Mouse (Mus musculus): ENCODE measurements around the gene Sh3pxd2a. TPM values are rescaled to one million over a fixed set of nuclear protein-coding genes. Genes with fewer than 3 reads are reported as not detected.
A peak's percentile ranks its signal among the peaks of the same experiment; 100 is the strongest.

Sh3pxd2a gene
- total RNA-seq, 2 experiments from 2014 or later, result 124 to 134 TPM

DNA sequence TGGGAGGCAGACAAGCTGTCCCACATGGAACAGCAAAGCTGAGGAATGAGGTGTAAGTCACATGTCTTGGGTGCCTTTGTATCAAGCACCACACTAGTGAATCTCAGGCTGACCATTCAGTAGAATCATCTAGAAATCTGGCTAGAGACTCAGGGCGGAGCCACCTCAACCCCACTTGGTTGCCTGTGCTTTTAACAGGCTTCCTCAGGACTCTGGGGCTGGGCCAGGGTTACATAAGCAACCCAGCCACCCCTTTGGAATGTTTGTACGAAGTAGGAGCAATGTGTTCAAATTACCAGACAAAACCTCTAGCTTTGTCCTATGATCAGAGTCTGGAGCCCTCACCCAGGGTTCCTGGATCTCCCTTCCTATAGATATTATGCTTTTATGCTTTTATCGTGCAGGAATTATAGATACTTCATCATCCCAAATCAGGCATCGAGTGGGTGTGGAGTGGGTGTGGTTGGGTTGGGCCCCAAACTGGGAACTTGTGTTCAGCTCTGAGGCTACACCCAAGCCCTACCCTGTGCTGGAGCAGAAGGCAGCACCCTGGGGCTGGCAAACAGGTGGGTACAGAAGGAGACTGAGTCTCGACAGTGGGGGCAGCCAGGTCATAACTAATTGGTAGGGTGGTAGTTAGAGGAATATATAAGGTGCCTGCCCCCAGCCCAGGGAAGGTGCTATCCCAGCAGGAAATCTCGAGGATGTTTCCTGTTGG is 118.2 kb downstream of the Sh3pxd2a start:
- no peak for DNase-seq (ENCODE audit: low spot score in 2 of 2)

DNA sequence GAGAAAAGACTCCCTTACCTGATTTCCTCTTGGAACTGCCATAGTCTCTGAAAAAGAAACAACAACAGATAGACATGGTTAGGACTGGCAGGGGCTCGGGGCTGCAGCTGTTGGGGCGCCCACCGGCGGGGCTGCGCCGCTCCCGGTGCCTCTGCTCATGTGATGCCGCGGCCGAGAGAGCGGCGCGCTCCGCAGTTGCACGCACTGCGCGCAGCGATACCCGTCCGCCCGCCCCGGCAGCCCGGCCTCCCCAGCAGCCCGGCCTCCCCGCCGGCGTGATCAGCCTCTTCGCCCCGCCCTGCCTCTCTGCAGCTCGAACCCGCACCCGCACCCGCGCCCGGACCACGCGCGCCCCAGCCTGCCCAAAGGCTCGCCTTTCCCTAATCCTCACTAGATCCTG is 120.8 kb downstream of the Sh3pxd2a start:
- DNase-seq (ENCODE audit: low spot score in 2 of 2), result no peak

DNA sequence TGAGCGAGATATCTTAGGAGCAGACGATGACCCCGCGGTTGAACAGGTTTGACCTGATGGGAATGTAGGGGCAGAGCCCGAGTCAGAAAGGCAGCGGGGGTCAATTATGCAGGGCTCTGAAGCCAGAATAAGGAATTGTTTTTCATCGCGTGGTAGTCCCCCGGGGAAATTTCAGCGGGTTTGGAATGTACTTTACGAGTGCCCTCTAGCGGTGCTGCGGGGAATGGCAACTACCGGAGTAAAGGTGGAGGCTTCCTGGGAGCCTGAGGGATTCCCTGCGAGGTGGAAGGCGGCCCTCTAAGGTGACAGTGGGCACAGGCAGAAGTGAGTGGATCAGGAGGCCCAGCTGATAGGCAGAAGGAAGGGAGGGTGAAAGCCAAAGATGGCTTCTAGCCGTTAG is 125.0 kb downstream of the Sh3pxd2a start:
- peak; percentile 72 to 85 for DNase-seq (ENCODE audit: low spot score in 2 of 2)

DNA sequence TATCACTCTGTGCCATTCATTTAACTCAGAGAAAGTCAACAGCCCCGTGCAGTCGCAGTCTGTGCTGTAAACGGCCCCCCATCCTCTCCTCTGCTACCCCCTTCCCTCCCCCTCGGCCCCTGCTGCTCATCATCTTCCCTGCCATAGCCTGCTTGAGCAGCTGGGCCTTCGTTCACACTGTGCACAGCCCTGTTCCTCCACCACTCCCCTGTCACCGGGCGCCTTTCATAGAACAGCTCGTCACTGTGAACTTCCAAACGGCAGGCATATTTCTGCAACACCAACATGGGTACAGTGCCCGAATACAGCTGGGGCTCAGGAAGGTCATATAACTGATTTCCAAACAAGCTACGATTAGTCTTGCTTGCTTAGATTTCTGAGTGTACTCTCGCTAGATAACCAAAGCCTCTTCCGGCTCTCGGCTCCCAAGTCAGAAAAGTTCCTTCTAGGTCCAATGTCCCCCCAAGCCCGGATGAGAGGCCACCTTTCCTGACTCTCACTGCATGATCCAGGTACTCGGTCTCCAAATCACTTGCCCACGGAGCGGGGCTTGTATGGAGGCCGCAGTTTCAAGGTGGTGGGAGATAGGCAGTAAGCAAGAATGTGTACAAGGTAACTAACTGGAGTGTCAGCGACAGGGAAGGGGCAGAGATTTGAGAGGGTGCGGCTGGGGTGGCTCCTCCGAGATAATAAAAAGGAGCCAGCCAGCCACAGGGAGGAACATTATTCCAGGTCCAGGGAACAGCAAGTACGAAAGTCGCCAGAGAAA is 125.6 kb downstream of the Sh3pxd2a start:
- DNase-seq (ENCODE audit: low spot score in 2 of 2), result no peak

DNA sequence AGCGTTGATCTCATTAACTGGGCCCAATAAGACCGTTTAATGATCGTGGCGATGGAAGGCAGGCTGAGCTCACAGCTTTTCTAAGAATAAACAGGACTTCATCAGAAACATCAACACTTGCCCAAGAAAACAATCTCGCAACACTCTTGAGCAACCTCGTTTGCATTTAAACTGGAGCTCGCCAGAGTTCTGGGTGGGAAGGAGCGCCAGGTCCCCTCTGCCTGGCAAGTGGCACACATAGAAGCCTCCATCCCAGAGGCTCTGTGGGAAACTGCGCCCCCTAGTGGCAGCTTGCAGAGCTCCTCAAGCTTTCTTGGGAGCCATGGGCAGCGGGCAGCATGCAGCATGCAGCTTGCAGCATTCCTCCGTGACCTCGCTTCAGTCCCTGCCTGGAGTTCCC is 126.5 kb downstream of the Sh3pxd2a start:
- peak; percentile 92 to 93 for DNase-seq (ENCODE audit: low spot score in 2 of 2)

DNA sequence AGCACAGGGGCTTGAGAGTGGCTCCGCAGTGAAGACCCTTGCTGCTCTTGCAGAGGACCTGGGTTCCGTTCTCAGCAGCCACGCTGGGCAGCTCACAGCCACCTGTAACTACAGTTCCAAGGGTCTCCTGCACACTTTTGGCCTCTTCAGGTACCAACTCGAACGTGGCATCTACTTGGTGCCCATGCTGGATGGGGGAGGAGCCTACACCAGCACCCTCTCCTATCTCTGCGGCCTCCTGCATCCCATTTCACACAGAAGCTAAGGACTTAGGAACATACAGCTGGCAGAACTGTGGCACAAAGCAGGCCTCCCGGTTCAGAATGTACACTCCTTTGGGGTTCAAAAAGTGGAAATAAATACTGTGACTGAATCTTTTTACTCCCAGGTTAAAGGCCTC is 127.0 kb downstream of the Sh3pxd2a start:
- no peak for DNase-seq (ENCODE audit: low spot score in 2 of 2)

DNA sequence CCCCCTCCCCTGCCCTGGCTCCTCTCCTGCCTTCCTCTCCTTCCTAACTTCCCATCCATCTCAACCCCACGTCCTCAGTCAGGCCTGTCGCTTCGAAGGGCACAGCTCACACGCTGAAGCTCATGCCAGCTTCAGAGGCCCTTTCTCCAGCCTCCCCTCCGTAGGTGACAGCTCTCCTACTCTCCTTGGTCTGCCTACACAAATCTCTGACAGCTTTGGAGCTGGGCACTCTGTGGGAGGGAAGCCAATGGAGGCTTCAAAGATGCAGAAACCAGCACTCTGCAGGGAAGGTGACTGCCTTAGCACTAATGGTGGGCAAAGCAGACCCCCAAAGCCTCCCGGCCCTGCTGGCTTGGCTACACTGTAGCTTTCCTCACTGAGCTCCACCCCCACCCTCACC is 128.9 kb downstream of the Sh3pxd2a start:
- no peak for DNase-seq (ENCODE audit: low spot score in 2 of 2)

DNA sequence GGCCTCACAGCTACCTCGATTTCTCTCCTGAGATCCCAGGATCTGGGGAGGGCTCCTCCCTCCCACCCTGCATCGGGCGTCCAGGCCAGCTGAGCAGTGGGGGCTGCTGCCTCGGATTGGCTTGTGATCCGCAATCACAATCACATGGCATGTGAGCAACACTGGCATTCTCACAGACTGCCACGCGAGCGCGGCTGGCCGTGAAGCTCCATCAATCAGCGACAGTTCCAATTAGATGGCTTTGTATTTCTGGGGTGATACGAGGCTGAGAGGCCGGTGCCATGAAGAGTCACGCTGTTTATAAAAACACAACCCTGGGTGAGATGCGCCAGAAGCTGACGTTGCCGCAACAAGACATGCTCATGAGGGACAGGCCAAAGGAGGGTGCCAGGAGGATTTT is 129.5 kb downstream of the Sh3pxd2a start:
- no peak for DNase-seq (ENCODE audit: low spot score in 2 of 2)

DNA sequence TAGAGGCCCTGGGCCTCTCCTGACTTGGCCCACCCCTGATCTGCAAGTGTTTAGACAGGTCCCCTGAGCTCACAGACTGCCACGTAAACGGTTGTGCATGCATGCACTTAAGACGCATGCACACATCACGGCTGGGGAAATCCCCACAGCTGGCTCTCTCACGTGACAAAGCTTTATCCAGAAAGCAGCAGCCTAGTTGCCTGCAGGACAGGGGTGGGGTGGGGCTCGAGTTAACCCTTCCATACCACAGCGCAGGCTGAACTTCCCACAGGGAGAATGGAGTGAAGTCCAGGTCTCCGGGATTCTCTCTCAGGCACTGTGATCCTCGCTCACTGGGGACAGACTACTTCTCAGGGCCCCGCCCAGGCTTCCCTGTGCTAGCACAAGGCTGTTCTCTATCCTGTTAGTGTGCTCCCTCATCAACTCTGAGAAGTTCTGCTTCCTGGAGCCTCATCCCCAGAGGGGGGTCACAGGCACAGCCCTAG is 133.4 kb downstream of the Sh3pxd2a start:
- peak in 1 of 2 experiments; percentile 67 for DNase-seq (ENCODE audit: low spot score in 2 of 2)

DNA sequence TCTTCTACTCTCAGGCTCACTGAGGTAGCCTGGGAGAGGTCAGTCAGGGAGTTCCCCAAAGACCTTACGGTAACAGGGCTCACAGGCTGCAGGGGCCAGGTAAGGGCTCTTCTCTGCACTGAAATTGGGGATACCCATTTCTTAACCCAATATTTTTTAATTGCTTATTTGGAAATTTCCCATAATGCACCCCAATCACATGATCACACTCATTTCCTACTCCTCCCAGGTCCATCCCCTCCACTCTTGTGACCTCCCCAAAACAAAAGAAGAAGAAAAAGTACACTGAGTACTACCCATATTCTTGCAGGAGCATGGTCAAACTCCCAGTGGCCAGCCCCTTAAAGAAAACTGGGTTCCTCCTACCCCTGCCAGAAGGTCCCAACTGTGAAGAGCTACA is 135.1 kb downstream of the Sh3pxd2a start:
- DNase-seq (ENCODE audit: low spot score in 2 of 2), result no peak

DNA sequence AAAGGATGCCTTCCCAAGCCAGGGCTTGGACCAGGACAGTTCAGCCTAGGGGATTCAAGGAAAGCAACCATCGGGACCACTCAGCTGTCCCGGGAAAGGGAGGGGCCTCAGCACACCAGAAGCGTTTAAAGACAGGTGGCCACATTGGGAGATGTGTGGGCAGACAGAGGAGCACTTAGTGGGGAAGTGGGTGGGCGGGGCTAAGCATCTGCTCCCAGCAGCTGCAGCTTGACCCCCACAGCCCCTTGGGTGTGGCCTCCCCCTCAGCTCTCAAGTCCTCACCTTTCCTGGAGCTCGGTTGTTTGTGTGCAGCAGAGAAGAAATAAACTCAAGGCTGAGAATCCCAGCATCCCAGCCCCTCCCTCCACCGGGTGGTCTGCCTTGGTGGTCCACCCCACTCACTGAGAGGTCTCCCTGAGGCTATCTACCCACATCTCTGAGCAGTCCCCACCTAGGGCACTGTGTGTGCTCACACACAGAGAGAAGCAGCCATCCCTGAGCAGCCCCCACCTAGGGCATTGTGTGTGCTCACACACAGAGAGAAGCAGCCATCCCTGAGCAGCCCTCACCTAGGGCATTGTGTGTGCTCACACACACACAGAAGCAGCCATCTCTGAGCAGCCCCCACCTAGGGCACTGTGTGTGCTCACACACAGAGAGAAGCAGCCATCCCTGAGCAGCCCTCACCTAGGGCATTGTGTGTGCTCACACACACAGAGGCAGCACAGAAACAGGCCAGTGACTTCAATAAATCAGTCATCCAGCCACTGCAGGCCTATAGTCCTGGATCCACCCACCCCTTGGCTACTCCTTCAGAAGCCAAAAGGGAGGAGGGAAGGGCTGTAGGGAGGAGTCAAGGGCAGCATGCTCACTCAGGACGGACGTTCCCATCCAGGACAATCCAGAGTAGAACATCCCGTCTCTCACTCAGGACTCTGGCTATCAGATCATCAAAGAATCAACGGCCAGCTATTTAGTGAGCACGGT is 136.0 kb downstream of the Sh3pxd2a start:
- DNase-seq (ENCODE audit: low spot score in 2 of 2), result no peak

DNA sequence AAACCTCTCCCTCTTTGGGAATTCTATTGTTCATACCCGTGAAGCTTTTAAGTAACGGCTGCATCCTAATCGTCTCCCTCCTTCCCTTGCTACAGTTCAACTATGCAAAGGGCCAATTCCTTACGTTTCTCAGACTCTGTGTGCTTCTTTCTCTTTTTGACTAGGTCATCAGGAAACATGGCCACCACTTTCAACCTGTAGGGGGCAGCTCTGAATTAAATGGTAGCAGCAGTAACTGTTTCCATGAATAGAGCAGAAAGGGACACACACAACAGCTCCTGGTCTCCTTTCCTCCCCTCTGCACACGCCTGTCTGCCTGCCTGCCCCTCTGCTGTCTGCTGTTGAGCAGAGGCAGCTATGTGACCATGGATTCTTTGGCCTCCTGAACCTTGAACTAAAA is 138.3 kb downstream of the Sh3pxd2a start:
- no peak for DNase-seq (ENCODE audit: low spot score in 2 of 2)

DNA sequence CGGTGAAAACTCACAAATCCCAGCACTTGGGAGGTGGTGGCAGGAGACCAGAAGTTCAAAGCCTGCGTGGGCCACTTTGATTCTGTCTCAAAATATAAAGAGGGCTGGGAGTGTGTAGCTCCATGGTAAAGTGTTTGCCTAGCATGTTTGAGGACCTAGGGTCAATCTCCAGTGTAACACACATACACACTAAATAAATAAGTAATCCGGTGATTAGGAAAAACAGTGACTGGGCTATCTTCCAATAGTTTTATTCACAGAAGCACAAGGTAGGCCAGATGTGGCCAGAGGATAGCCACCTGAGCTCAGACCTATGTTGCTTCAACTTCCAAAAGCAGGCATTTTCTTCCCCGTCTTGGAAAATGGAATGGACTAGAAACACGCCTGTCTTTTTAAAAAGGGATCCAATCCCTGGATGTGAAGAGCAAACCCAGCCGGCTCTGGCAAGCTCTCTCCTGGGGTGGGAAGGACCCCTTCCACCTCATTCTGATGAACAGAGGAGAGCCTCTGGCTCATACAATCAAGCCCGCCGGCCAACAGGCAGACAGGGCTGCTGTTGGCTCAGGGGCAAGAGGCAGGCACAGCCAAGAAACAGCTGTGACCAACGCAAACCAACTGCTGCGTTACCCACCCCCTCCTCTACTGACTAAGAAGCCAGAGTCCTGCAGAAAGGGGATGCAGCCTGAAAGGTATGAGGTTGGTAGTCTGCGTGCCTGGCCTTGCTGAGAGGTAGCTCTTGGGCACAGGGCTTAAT is 140.9 kb downstream of the Sh3pxd2a start:
- no peak for DNase-seq (ENCODE audit: low spot score in 2 of 2)

DNA sequence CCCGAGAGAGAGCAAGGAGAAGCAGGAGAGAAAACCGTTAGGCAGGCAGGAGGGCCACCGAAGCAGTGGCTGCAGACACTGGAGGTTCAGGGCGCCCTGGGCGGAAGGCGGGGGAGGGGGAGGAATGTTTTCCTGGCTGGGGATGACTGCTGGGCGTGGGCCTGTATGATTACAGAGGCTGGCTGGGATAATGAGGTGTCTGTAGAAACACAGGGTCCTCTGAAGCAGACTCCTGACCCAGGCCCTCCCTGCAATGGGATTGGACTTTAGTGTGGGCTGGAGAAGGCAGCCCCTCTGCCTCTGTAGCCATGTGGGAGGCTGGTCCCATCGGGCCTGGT is 143.9 kb downstream of the Sh3pxd2a start:
- DNase-seq (ENCODE audit: low spot score in 2 of 2), result peak; percentile 64 to 79

DNA sequence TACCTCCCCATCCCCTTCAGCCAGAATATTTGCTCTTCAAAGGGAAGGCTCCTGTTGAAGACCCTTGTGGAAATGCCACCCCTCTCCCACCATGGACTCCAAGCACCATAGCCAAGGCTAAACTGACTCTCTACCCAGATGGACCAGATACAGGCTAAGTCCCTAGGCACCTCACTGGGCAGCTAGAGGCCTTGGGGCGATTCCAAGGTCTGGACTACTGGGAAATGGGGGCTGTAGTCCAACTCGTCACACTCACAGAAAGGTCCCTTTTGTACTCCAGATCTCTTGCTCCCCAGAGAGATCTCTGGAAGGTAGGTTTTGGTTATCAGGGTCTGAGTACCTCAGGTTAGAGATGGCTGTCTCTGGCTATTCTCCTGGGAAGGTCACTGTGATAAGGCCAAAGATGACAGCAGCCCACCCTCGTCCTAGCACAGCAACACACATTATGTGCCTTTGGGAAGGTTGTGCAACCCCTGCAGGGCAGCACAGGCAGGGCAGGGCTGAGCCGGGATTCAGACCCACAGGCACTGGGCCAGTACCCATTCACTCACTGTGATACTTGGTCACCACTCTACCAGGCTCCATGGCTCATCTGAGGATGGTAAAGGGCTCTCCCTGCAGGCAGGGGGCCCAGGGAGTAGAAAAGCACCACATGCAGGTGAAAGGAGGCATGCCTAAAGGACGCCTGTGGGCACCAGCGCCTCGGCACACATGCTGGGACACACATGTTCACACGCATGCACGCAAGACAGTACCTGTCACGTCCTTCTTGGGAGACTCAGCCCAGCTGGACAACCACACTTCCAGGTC is 144.5 kb downstream of the Sh3pxd2a start:
- DNase-seq (ENCODE audit: low spot score in 2 of 2), result no peak

DNA sequence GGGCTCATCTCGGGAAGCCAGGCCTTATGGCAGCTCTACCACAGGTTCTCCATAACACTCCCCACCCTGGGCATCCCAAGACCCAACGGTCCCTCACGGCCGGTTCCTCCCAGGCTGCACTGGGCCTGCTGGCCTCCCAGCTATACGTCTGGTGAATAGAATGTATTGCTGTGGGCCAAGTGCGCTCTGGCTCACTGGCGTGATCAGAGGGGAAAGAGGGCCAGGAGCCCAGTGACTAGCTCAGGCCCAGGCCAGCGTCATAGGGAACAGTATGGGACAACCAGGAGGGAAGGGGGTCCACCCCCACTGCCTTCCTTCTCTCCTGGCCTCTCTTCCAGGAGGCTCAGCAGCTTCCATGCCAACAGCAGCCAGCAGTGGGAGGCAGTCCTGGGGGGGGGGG is 145.1 kb downstream of the Sh3pxd2a start:
- no peak for DNase-seq (ENCODE audit: low spot score in 2 of 2)

DNA sequence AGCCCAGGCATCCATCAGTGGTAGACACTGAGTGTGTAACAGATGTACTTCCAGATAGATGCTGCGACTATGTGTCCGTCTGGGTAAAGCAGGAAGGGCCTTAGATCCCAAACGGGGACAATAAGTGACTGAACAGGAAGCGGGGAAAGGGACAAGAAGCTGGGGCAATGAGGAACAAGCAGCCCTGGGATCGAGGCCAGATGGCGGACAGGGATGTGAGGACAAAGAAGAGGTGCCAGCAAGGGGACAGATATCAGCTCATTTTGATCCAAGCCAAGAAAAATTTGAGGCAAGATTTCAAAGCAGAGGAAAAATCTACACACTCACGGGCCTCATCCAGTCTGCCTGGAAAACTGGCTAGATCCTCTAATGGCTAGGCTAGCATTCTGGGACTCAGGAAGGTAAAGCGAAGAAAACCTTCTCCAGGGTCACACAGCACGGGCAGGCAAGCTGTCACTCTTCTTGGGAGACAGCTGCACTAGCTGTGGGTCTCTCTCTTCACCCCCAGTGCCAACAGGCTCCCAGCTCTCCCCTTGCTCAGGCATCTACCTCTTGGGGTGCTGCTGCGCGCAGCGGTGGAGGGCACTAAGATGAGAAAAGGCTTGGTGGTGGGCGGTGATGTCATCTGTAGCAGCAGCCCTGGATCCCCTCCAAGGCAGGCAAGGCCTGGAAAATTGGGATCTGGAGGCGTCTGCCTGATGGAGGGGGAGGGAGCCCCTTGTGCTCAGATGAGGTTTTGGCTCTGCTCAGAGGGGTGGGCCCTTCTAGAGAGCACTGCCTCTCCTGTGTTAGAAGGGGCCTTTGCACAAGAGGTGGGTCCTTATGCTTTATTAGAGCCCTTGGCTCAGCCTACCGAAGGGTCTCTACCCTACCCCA is 146.9 kb downstream of the Sh3pxd2a start:
- peak; percentile 69 to 85 for DNase-seq (ENCODE audit: low spot score in 2 of 2)

DNA sequence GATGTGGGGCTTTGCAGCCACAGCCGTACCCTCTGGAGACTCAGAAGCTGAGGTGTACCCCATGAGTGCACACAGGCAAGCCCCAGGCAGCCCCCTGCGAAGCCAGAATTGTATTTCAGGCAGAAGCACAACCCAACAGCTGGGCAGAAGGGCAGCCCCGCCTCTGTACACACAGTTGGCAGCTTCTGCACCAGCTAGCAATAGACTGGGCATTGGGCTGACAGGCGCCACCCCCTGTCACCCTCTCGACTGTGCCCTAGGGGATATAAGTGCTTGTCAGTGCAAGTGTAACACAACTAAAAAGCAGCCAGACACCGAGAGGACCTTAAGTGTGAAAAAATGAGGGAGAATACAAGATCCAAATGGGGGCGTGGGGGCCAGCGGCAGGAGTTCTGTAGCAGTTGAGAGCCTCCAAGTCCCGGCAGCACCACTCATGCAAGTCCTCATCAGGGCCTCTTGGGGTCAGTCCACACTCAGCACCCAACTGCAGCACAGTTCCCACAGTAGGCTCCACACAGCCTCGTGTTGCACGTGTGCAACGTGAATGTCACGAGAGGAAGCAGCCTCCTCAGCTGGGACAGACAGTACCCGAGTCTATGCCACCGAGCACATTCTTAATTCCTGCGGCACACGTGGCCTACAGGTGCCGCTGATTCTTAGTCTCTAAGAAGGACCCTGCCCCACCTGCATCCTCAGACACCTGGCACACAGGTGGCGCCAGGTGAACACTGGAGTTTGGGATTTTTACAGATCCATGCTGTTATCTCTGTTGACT is 147.7 kb downstream of the Sh3pxd2a start:
- DNase-seq (ENCODE audit: low spot score in 2 of 2), result no peak
